Mouse (Mus musculus) left cerebral cortex, adult 8-10 months (tissue): Measurements from ENCODE around the gene Kcnk4. TPM values are rescaled to one million over a fixed set of nuclear protein-coding genes. Genes with fewer than 3 reads are reported as not detected.
"Not testable (repeated sequence)": the region's sequence is repeated elsewhere in the genome, so short reads cannot be mapped to it uniquely, and the experiment has no call there.

Experiments
- DNase-seq, 2 experiments: peaks; one replicate each; pipeline ENCODE4 v3.0.0; 2022; ENCODE audit warnings: low spot score in 2 of 2
- total RNA-seq, 4 experiments: library from RNA; stranded (reverse); gene quantifications; 2 replicates each; pipeline ENCODE4 v1.2.4; 2022

Kcnk4 gene
- total RNA-seq, 4 experiments from 2014 or later, result 25.0 to 31.5 (median 25.7) TPM

DNA sequence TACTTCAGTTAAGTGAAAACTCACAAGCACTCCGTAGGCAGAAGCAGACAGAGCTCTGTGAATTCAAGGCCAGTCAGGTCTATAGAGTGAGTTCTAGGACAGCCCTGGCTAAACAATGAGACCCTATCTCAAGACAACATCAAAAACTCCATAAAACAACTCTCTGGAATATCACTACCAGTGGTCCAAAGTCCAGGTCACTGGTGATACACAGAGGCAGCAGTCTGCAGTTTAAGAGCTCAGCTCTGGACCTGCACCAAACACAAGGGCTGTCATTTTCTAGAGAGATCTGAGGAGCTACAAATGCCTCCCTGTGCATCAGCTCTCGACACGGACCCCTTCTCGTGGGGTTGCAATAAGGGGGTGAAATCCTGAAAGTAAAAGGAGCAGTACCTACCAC lies 16.0 kb downstream of the Kcnk4 start:
- no peak for DNase-seq

DNA sequence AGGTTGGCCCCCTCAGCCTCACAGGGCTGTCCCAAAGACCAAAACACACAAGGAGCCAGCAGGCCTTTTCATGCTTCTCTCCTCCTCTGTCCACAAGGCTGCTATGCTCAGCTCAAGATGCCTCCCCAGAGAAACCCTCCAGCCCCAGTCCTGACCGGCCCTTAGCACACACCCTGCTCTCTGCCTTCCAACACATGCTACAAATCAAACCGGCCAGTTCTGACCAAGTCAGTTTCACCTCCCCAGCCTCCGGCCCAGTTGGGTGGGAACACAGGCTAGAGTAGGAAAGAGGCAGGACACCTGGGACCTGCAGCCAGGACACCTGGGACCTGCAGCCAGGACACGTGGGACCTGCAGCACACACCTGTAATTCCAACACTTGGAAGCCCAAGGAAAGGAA lies 17.8 kb downstream of the Kcnk4 start:
- DNase-seq, result no peak

DNA sequence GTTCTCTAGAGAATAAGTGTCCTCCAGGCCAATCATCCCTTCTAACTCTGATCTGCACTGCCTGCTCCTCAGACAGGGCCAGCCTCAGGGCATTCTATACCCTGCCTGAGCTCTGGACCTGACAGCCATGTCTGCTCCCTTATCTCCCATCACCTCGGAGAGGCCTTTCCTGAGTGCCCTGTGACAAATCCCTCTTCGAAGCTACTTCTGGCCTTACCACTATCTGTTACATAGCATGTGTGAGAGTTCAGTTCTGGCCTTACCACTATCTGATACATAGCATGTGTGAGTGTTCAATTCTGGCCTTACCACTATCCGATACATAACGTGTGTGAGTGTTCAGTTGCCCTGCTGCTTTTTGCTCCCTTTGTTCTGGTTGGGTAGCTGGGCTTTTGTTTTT lies 19.0 kb downstream of the Kcnk4 start:
- no peak for DNase-seq

DNA sequence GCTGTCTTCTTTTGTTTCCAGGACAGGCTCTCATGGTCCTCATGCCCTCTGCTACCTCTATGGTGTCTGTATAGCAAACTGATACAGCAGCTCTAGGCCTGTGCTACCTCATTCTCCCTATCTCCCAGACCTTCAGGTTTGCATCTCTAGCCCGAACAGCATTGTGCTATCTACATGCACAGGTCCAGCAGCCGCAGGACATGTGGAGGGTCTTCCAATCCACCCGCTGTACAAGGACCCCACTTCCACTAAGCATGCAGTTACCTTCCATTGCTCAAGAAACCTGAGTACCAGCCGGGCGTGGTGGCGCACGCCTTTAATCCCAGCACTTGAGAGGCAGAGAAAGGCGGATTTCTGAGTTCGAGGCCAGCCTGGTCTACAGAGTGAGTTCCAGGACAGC lies 19.8 kb downstream of the Kcnk4 start:
- DNase-seq, result no peak

DNA sequence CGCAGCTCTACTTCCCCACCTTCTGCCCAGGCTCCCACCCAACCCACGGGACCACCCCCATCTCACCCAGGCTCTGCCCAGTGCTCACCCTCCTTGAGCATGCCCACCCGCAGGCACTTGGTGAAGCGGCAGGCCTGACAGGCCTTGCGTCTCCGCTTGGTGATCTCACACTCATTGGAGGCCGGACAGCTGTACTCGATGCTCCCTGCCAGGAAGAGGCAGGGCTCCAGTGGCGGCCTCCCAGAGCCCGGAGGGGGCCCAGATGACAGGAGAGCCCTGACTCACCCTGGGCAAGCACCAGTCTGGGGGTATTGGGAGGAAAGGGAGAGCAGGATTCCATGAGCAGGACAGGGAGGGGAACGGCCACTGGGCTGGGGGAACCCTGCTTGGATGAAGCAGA lies 20.3 kb downstream of the Kcnk4 start:
- no peak for DNase-seq

DNA sequence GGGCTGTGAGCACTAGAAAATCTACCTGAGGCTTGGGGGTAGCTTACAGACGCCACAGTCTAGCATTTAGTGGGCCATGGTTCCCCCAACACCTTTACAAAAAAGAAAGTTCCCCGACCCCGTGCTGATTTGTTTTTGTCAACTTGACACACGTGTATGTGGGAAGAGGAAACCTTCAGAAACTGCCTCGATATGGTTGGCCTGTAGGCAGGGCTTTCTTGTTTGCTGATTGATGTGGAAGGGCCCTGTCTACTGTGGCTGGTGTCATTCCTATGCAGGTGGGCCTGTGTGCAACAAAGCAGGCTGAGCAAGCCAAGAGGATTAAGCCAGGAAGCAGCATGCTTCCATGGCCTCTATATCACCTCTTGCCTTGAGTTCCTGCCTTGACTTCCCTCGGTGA lies 21.3 kb downstream of the Kcnk4 start:
- DNase-seq, result no peak

DNA sequence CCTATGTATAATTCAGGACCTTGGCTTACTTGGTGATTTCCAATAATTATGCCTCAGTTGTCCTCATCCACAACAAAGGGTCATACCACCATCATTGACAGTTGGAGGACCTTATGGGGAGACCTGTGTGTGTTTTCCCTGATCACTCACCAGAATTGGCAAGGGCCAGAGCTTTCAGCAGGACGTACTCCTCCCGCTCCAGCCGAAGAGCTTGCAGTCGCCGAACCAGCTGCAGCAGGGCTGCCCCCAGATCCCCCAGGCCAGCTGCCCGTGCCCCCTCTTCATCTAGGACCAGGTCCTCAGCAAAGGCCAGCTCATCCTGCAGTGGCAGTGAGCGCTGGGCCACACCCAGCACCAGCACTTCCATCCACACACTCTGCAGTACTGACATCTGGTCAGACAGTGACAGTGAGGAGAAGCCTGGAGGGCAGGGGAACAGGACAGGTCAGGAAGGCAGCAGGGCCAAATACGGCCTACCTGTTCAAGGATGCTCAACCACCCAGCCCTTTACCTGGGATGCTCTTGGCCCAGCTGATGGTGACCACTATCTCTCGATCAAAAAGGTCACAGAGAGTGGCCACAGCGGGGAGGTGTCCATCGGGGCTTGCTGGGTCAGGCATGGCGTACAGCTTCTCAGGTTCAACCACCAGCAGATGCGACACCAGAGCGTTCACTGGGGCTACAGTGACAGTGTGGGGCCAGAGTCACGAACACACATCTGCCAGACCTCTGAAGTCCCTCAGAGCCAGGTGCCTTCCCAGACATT lies 21.9 kb downstream of the Kcnk4 start:
- DNase-seq, result no peak

DNA sequence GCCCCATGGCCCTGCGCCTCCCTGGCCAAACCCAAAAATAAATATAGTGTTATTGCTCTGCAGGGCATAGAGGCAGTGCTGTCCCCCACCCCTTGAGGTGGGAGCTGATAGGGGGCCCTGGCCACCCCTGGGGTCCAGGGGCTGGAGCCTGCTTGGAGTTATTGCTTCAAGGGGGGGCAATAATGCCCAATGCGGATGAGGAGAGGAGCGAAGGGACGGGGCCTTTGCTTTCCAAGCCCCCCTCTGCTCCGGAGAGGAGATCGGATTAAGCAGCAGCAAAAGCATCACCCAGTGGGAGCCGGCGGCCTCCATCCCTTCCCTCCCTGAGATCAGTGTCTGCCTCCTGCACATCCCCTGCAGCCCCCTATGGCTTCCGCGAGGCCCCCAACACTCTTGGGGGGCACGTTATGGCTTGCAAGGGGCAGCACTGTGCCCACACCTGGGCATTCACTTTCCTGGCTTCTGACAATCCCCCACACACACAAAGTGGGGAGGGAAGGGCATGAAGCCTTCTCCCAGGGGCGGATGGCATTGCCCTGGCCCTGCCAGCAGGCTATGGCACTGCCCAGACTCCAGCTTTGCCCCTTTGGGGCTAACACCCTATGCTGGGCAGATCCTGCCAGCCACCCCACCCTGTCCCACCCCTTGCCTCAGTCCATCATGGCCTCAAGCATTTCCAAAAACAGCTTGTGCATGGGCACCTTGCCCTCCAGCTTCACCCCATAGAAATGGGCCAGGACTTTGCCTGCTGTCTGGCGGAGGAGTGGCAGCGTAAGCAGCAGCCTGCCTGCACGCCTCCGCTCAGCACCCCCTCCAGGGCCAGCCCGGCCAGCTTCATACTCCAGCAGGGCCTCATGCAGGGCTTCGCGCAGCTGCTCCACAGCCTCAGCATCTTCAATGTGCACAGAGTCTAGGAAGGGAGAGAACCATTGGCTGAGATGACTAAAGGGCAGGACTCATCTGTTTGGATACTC lies 22.9 kb downstream of the Kcnk4 start:
- DNase-seq, result no peak

DNA sequence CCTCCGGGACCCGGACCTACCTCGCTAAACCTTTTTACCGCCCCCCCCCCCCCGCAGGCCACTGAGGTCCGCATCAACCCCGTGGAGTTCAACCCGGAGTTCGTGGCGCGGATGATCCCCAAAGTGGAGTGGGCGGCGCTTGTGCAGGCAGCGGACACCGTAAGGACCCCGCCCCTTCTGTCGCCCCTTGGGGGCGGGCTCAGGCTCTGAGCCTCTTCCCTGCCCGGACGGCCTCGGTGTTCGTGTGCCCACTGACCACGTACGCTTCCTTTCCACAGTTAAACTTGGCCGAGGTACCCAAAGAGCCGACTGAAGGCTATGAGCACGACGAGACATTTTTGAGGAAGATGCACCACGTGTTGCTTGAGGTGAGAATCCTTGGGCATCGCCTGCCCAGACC lies 24.0 kb downstream of the Kcnk4 start:
- peak in 1 of 2 experiments; percentile 64 for DNase-seq

DNA sequence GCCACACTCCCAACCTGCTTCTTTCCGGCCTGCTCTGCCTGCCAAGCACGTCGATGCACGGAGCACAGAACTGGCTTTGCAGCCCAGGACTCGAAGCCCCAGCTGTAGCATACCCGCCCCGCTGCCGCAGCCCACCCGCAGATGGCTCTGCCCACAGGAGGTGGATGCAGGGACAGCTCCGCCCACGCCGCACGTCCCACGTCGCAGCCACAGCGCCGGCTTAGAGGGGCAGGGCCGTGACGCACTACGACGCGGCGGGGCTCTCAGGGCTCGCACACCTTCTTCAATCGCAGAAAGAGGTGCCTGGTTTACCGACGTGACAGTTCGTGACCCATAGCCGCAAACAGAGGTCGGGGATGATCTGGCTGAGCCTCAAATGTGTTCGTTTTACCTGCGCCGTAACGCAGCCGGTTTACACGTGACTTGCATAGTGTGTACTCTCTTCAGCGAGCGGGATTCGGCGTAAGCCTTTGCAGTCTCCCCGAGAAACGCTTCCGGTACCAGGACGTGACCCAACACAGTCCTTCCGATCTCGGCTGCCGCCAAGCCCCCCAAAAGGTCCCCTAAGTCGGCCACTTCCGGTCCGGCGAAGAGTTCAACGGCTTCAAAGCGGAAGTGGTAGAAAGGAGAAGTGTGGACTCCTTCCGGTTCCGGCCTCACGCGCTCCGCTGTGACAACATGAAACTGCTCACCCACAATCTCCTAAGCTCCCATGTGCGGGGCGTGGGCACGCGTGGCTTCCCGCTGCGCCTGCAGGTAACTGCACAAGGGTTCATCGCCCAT lies 24.6 kb downstream of the Kcnk4 start, which contains the start of the genes Trmt112 and Prdx5:
Gene Trmt112, plus strand, starts transcription at position 192 of the 783 bp plus-strand sequence.
Gene Prdx5, minus strand, starts transcription at position 600 of the 783 bp plus-strand sequence.
- peak; percentile 84 to 94 for DNase-seq

DNA sequence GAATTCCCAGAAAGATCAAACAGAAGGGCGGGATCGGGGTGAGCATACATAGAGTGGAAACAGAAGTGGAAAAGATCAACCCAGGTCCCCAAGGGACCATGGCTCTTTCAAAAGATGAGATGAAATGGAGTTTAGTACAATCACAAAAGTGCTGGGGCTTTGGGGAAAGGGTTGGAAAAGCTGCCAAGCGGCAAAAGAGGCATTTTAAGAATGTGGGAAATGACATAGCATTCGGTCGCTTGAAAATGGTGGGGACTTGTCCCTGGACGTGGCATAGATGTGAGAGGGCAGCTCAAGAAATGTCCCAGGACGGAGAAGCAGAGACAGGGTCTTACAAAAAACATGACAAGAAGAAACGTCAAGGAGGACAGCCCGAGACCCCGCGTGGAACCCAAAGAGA lies 25.3 kb downstream of the Kcnk4 start:
- no peak for DNase-seq

DNA sequence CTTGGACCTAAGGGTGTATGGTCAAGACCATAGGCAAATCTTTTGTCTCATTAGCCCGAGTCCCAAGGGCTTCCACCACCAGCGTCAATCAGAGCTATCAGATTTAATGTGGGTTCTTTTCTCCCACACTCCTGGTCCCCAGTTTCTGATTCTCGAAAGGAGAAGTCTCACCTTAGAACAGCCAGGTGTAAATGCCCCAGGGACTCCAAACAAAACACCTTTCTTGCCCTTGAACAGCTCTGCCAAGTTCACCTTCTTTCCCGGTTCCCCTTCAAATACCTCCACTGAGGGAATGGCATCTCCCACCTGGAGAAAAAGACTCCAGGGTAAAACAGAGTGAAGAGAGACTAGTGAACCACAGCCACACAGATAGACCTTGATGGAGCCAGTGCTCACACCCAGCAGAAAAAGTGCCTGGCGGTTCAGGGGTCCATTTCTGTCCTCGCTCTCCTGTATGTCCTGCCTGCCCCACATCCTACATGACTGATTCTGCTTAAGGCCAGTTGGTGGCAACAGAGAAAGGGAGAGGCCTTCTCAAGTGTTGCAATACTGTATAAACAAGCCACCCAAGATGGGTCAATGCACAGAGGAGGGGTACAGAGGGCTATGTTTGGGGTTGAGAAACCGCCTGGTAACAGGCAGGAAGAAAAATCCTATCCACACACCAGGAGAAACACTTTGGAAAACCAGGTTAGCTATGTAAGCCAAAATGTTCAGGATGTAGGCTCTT lies 26.3 kb downstream of the Kcnk4 start:
- no peak for DNase-seq

DNA sequence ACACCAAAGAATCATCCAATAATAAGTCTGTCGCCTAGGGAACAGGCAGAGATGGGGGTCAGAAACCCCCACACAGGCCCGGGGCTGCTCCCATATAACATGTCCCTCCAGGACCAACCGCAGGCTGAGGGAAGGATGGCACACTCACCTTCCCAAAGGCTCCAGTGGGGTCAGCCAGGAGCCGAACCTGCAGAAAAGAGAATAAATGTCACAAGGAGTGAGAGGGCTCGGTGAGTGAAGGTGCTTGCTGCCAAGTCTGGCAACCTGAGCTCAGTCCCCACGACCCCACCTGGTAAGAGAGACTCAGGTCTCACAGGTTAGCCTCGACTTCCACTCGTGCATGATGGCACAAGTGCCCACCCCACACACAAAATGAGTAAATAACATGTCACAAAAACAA lies 27.2 kb downstream of the Kcnk4 start:
- DNase-seq, result no peak

DNA sequence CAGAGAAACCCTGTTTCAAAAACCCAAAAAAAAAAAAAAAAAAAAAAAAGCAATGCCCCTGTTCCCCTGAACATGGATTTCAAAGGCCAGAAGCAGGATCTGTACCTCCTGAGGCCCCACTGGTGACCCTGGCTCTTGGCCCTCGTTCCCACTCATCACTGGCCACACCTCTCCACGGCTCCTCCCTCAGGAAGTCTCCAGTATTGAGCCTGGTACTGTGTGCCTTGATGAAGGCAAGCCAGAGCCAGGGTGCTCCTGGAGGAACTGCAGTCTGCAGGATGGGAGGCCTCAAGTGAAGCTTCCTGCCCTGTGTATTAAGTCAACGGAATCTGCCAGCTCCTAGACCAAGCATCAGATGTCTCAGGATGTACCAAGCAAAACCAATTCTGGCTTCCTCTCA lies 28.1 kb downstream of the Kcnk4 start:
- no peak for DNase-seq

DNA sequence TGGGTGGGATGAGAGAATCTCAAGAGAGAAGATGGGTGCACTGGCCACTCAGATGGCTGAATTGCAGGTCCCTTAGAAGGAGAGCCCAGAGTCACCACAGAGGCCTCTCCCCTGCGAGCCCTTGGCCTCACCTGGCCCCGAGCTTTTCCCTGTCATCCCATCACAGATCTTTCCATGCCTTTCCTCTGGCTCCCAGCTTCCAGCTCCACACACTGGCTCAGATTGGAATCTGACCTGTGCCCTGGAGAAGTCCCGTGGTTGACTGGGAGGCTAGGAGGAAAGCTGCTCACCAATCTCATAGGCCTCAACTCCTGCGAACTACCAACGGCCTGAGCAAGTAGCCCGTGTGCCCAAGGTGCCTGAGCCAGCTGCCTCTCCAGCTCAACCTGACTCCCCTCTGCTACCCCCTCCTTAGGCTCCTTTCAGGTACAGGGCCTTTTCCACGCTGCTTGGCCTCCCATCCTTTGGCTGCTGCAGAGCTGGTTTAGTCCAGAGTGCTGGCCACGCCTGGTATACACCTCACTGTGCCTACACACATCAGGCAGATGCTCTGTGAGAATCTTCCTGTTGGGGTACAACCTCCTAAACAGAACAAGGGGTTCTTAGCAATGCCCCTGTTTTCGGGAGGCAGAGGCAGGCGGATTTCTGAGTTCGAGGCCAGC lies 28.7 kb downstream of the Kcnk4 start:
- no peak for DNase-seq

DNA sequence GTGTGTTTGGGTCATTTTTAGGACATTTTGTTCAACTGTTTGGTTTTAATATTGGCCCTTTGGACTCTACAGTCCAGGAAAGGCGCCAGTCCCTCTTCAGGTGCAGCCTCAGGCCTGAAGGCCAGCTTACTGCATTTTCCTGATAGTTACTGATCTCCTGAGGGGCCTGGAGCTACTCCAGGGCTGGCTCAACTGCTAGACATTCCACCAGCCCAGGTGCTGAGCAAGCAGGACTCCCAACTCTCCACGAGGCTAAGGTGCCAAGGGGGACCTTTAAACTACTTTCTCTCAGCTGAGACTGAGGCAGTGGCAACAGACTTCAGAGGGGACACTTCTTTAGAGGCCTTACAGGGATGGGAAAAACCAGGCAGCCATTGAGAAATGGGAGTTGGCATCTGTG lies 29.5 kb downstream of the Kcnk4 start:
- no peak for DNase-seq

DNA sequence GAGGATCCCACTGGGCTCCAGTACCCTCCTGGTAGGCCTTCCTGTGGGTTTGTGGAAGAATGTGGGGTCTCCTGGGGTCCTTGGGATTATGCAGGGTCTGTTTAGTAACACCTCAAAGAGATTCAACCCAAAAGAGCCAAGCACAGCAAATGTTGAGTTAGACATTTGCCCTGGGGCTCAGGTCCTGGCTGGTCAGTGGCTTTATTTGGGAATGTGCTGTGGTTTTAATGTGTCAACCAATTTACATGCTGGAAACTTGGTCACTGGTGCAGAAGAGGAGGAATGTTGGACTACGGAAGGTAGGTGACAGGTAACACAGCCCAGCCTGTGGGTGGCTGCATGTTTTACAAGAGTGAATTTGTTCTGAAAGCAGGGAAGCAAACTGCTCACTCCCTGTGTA lies 31.3 kb downstream of the Kcnk4 start:
- no peak for DNase-seq

DNA sequence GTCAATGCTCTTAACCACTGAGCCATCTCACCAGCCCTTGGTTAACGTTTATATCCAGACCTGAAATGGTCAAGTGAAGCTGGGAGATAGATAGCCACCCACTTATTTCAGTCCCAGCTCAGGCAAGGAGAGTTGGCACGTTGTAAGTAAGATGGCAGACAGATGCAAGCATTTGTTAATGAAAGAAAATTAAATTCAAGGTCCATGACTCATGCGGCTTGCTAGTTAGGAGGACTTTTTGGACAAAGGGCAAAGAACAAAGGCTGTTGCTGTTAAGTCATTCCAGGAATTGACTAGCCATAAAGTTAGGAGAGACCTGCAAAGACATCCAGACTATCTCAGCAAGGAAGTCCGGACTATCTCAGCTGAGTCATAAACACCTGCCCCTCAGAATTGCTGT lies 34.7 kb downstream of the Kcnk4 start:
- DNase-seq, result no peak

DNA sequence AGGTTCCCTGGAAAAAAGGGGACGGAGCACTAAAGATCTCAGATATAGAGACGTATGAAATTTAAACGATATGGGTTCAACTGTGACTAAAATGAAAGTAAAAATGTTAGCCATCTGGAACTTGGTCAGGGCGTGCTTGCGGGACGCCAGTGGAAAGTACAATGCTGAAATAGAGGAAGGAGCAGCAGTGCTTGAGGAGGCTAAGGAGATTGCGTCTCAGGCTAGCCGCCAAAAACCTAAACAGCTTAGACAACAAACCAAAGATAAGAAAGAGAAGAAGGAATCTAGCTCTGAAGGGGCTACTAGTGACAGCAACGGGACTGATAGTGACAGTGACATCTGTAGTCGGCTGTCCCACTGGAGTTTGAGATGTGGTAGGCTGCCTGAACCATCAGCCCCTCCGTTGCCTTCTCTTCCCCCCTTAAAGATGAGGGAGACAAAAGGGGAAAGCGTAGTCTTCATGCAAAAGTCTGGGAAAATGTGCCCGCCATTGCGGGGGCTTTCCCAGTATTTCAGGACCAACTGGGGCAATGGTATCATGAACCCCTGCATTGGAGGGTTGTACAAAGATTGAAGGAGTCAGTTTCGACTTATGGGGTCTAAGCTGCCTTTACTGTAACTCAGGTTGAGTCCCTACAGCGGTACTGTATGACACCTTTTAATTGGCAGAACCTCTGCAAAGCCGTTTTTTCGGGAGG lies 38.6 kb downstream of the Kcnk4 start:
- DNase-seq, result not testable (repeated sequence)
